Mouse (Mus musculus) kidney, embryonic 15.5 days (tissue): ENCODE results near the gene Gm20917. TPM values are rescaled to one million over a fixed set of nuclear protein-coding genes. Genes with fewer than 3 reads are reported as not detected.
"Not testable (repeated sequence)": the region's sequence is repeated elsewhere in the genome, so short reads cannot be mapped to it uniquely, and the experiment has no call there.

Experiments used
- ATAC-seq: fragments of 200-750 bp; cut with Nextera tagmentation; replicated peaks from 2 replicates; pipeline ENCODE4 v1.8.0; 2017; ENCODE audit warnings: moderate TSS enrichment; ENCODE audit not compliant: low FRiP score
- H3K27ac ChIP-seq: fragments of 300-500 bp; sonication (generic); 2 replicates; pipeline ENCODE4 v1.5.1; 2015; ENCODE audit warnings: mild to moderate bottlenecking, inconsistent platforms
- H3K27me3 ChIP-seq: fragments of 300-500 bp; sonication (generic); 2 replicates; pipeline ENCODE4 v1.6.1; 2015; ENCODE audit warnings: inconsistent platforms
- H3K36me3 ChIP-seq: fragments of 300-500 bp; sonication (generic); 2 replicates; pipeline ENCODE4 v1.6.1; 2015; ENCODE audit warnings: inconsistent platforms
- H3K4me1 ChIP-seq: fragments of 300-500 bp; sonication (generic); 2 replicates; pipeline ENCODE4 v1.6.1; 2015; ENCODE audit warnings: inconsistent platforms
- H3K4me2 ChIP-seq: fragments of 300-500 bp; sonication (generic); 2 replicates; pipeline ENCODE4 v1.6.1; 2015; ENCODE audit warnings: moderate library complexity, mild to moderate bottlenecking, inconsistent platforms
- H3K4me3 ChIP-seq: fragments of 300-500 bp; sonication (generic); replicated peaks from 2 replicates; pipeline ENCODE4 v1.5.1; 2015; ENCODE audit warnings: mild to moderate bottlenecking, inconsistent platforms
- H3K9ac ChIP-seq: fragments of 300-500 bp; sonication (generic); 2 replicates; pipeline ENCODE4 v1.6.1; 2015; ENCODE audit warnings: mild to moderate bottlenecking, inconsistent platforms
- H3K9me3 ChIP-seq: fragments of 300-500 bp; sonication (generic); replicated peaks from 2 replicates; pipeline ENCODE4 v1.6.1; 2016; ENCODE audit warnings: inconsistent platforms
- WGBS: fragments of 180-500 bp; shearing (Covaris S2); methylation state at CpG from one replicate; pipeline ENCODE4 v1.1.7; 2015; ENCODE audit warnings: mixed read lengths; 5-methylcytosine and 5-hydroxymethylcytosine counted together
- polyA plus RNA-seq: library from polyadenylated mRNA; unstranded; fragments of >200 nt; fragmentation: Nextera tagmentation; extraction: Ambion mirVana; gene quantifications from 2 replicates; pipeline ENCODE4 v1.2.1, GENCODE M21; 2015

The Gm20917 gene
- polyA plus RNA-seq = not detected in 2 replicates

GRCm38 (mm10) chrY:79151022-79151421 is at the start of gene Gm20917:
Gene Gm20917 (minus strand): TSS chrY:79151122.
- not testable (repeated sequence) for ATAC-seq, H3K27me3 ChIP-seq, H3K9ac ChIP-seq, H3K4me1 ChIP-seq, H3K36me3 ChIP-seq, H3K9me3 ChIP-seq, H3K4me2 ChIP-seq, H3K4me3 ChIP-seq, H3K27ac ChIP-seq
- WGBS = no CpG with 5 or more reads among the region's 4 CpGs

Other genes starting within 250 kb of the Gm20917 start
- gene Gm20916, start 168.4 kb upstream of the Gm20917 start, polyA plus RNA-seq = not detected in 2 replicates